Mouse (Mus musculus): ENCODE data around the gene Slc26a8. TPM values are rescaled to one million over a fixed set of nuclear protein-coding genes. Genes with fewer than 3 reads are reported as not detected.
"Not testable (repeated sequence)": the region's sequence is repeated elsewhere in the genome, so short reads cannot be mapped to it uniquely, and the experiment has no call there.

Gene Slc26a8
- total RNA-seq (2021) = 10 to 100 TPM in 1 of 2 experiments, 1 to 10 TPM in 1; 6.9 to 10.8 TPM

DNA sequence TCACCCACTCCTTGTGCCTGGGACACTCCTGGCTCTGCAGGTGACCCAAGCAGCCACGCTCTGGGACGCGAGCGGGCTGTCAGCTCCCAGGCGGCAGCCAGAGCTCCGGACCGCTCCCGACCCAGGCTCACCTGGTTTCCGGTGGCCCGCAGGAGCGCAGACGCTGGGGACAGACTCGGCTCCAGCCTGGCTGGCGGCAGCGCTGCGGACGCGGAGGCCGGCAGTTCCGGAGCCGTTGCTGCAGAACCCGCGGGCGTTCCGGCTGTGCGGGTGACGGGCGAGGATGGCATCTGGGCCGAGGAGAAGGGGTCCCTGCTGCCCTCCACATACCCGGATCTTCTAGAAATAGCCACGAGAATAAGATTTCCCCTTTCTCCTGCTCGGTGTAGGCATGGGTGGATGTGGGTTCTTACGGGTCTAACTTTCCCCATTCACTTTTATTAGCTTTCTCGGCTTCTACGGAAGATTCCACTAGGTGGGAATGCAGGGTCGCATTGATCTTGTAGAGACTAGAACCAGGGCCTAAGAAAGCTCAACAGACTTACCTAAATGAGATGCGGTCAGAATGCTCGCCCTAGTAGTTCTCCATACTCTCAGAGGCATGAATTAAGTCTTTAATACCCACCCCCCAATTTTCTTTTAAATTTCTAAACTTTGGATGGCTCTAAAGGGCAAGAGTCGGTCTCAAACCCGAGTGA is at the start of gene Slc26a8:
TSS of gene Slc26a8 (minus strand) at position 648 of the 698 bp plus-strand sequence.
- peak; percentile 57 to 68 for DNase-seq (ENCODE audit: low spot score in 2 of 2)
- intact Hi-C loops (cut with DNase I) = loop anchor here (2.0 to 5.0 kb wide), 4 partner anchors 58 to 237 kb away; partner anchors contain the start of gene Srpk1

DNA sequence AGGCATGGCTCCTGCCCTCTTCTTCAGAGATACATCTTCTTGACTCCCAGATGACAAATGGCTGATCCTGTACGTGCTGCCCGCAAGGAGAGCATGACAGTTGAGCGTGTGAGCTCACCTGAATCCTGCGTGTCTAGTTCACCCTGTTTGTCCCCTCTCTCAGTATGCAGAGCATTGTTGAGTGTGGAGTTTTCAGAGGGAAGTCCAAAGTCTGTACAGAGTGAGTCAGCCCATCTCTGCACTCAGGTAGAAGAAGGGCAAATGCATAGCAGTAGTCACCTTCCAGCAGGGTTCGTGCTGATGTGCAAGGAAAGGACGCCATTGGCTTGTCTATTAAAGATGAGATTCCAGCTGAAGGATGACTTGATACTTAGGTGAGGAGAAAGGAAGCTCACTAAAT is 49.2 kb upstream of the Slc26a8 start:
- DNase-seq (ENCODE audit: low spot score in 2 of 2) = no peak
- intact Hi-C loops (cut with DNase I) = no loop called here

- DNase-seq (ENCODE audit: low spot score in 2 of 2) = no peak
- intact Hi-C loops (cut with DNase I) = no loop called here
These were observed 47.9 kb upstream of the Slc26a8 start for GRCm38 (mm10) chr17:28737973-28738372.

DNA sequence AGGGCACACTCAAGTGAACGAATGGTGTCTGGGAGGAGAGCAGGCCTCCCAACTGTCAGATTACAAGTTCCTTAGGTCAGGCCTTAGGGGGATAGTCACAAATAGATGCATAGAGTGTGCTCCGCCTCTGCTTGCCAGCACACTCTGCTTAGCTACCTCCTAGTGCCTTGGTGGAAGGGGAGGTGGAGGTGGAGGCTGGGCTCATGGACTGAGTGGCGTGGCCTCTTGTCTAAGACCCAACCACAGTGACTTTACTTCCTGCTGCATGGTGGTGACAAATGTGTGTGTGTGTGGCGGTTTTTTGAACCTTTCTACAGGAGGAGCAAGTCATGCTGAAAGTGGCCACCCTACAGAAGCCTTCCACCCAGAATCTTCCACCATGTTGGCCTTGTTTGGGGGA is 46.5 kb upstream of the Slc26a8 start:
- intact Hi-C loops (cut with DNase I) = no loop called here
- DNase-seq (ENCODE audit: low spot score in 2 of 2) = no peak

GRCm38 (mm10) chr17:28735317-28736105 is 45.5 kb upstream of the Slc26a8 start:
- intact Hi-C loops (cut with DNase I) = no loop called here
- no peak for DNase-seq (ENCODE audit: low spot score in 2 of 2)

- DNase-seq (ENCODE audit: low spot score in 2 of 2); intact Hi-C loops (cut with DNase I): not testable (repeated sequence)
These were observed 37.5 kb upstream of the Slc26a8 start for GRCm38 (mm10) chr17:28727511-28727910.

DNA sequence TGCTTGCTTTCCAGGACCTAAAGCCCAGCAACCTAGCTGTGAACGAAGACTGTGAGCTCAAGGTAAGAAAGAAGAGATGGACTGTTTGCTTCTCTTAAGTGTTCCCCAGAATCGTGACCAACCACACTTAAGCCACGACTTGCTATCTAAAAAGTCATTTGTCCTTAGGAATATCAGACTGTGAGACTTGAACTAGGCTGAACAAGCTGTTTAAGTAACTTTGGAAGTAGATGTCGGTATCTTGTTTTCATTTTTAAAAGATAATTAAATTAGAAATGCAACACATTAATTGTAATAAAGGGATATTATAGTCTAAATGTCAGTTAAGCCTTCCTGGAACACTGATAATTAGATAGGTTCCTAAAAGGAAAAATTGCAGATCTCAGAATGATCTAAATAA is 35.8 kb upstream of the Slc26a8 start, which contains the start of gene AC170998.1:
TSS of gene AC170998.1 (plus strand) at position 301 of the 400 bp plus-strand sequence.
- intact Hi-C loops (cut with DNase I) = no loop called here
- DNase-seq (ENCODE audit: low spot score in 2 of 2) = no peak

- no peak for DNase-seq (ENCODE audit: low spot score in 2 of 2)
These were observed 27.5 kb upstream of the Slc26a8 start for GRCm38 (mm10) chr17:28717535-28717934.

GRCm38 (mm10) chr17:28715832-28716548 is 26.0 kb upstream of the Slc26a8 start:
- intact Hi-C loops (cut with DNase I) = no loop called here
- DNase-seq (ENCODE audit: low spot score in 2 of 2) = no peak

More at GRCm38 (mm10) chr17:28717535-28717934, 27.5 kb upstream of the Slc26a8 start:
- intact Hi-C loops (cut with DNase I) = no loop called here

GRCm38 (mm10) chr17:28714006-28714405 is 24.0 kb upstream of the Slc26a8 start:
- no peak for DNase-seq (ENCODE audit: low spot score in 2 of 2)
- intact Hi-C loops (cut with DNase I) = no loop called here

- intact Hi-C loops (cut with DNase I) = no loop called here
- DNase-seq (ENCODE audit: low spot score in 2 of 2) = no peak
These were observed 22.3 kb upstream of the Slc26a8 start for GRCm38 (mm10) chr17:28712305-28712704.

- intact Hi-C loops (cut with DNase I) = no loop called here
- no peak for DNase-seq (ENCODE audit: low spot score in 2 of 2)
These were observed 21.2 kb upstream of the Slc26a8 start for GRCm38 (mm10) chr17:28711237-28711636.

DNA sequence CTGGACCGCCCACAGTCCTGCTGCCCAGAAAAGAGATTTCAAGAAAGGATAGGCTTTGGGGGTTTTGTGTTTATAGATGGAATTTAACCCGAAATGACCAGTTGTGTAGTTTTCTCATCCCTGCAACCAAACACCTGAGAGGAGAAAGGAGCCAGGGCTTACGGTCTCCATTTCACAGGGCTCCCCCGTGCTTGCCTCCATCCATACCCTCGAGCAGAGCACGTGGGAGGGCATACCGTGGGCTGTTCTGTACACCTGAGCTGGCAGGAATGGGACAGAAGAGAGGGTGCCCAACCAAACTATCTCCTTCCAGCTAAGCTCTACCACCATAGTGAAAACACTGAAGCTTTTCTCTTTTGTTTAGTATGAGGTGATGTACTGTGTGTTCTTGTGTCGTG is 20.3 kb upstream of the Slc26a8 start:
- intact Hi-C loops (cut with DNase I) = no loop called here
- no peak for DNase-seq (ENCODE audit: low spot score in 2 of 2)

GRCm38 (mm10) chr17:28709552-28710290 is 19.7 kb upstream of the Slc26a8 start:
- no peak for DNase-seq (ENCODE audit: low spot score in 2 of 2)
- intact Hi-C loops (cut with DNase I) = no loop called here

GRCm38 (mm10) chr17:28708989-28709388 is 19.0 kb upstream of the Slc26a8 start:
- DNase-seq (ENCODE audit: low spot score in 2 of 2) = no peak

GRCm38 (mm10) chr17:28707816-28708215 is 17.8 kb upstream of the Slc26a8 start:
- intact Hi-C loops (cut with DNase I) = no loop called here
- no peak for DNase-seq (ENCODE audit: low spot score in 2 of 2)

More at GRCm38 (mm10) chr17:28708989-28709388, 19.0 kb upstream of the Slc26a8 start:
- intact Hi-C loops (cut with DNase I) = no loop called here

DNA sequence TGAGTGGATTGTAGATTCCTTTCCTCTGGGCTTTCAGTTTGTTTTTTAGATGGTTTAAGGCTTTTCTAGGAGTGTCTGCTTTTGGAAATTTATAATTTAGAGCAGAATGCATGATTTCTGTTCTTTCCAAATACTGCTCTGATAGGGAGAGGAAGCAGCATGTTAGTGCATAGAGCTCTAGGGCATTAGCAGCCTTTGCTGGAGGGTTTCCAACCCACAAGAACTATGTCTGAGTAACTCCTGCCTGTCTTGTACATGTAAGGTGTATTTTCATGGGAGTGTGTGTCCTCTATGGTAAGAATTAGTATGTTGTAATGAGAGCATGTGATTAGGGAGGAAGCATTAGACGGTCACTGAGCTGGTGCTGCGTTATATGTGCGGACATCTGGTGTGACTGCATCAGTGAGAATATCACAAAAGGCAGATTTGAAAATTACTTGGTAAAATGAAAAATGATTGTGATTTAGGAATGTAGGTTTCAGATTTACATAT is 17.1 kb upstream of the Slc26a8 start:
- DNase-seq (ENCODE audit: low spot score in 2 of 2) = no peak
- intact Hi-C loops (cut with DNase I) = no loop called here

GRCm38 (mm10) chr17:28706697-28707096 is 16.7 kb upstream of the Slc26a8 start:
- intact Hi-C loops (cut with DNase I) = no loop called here
- no peak for DNase-seq (ENCODE audit: low spot score in 2 of 2)

GRCm38 (mm10) chr17:28702646-28703045 is 12.6 kb upstream of the Slc26a8 start:
- intact Hi-C loops (cut with DNase I) = no loop called here
- DNase-seq (ENCODE audit: low spot score in 2 of 2) = no peak

All from left cerebral cortex, postnatal 36 days (tissue).